Mouse (Mus musculus) G1E (cell line): ENCODE measurements around the gene Oxld1. TPM values are rescaled to one million over a fixed set of nuclear protein-coding genes. Genes with fewer than 3 reads are reported as not detected.
A peak's percentile ranks its signal among the peaks of the same experiment; 100 is the strongest.

Experiments used
- ATAC-seq: 2 replicates; pipeline ENCODE4 v1.8.0; 2016; ENCODE audit warnings: mild to moderate bottlenecking; ENCODE audit not compliant: insufficient number of reproducible peaks, poor library complexity, low FRiP score, severe bottlenecking; ENCODE audit errors: extremely low read depth
- DNase-seq: peaks from one replicate; pipeline ENCODE4 v3.0.0; 2012; ENCODE audit warnings: low spot score
- H3K27me3 ChIP-seq: 2 replicates; pipeline ENCODE4 v1.6.1; 2012; ENCODE audit warnings: mild to moderate bottlenecking, low read length, inconsistent platforms; ENCODE audit not compliant: insufficient read depth
- H3K36me3 ChIP-seq: replicated peaks from 2 replicates; pipeline ENCODE3; 2012; ENCODE audit warnings: mild to moderate bottlenecking, inconsistent platforms
- H3K4me1 ChIP-seq: 2 replicates; pipeline ENCODE4 v1.6.1; 2012; ENCODE audit warnings: low read depth, low read length, inconsistent platforms, mixed read lengths; ENCODE audit not compliant: insufficient read depth
- H3K4me3 ChIP-seq: 2 replicates; pipeline ENCODE4 v1.5.1; 2012; ENCODE audit warnings: low read depth, mild to moderate bottlenecking, inconsistent platforms, low read length, moderate library complexity, mixed read lengths
- H3K9me3 ChIP-seq: replicated peaks from 2 replicates; pipeline ENCODE4 v1.6.1; 2012; ENCODE audit warnings: inconsistent platforms
- CTCF ChIP-seq: IDR thresholded peaks from 2 replicates; pipeline ENCODE4 v1.5.1; 2012; ENCODE audit warnings: low read depth, low read length, inconsistent platforms, mixed read lengths
- GATA1 ChIP-seq: IDR thresholded peaks from 2 replicates; pipeline ENCODE4 v1.6.1; 2012; ENCODE audit warnings: borderline replicate concordance, low read length, inconsistent platforms, mixed read lengths
- GATA2 ChIP-seq: IDR thresholded peaks from 2 replicates; pipeline ENCODE4 v1.6.1; 2012; ENCODE audit warnings: low read depth, low read length, inconsistent platforms, borderline replicate concordance
- POLR2AphosphoS5 ChIP-seq: IDR thresholded peaks from 2 replicates; pipeline ENCODE4 v1.6.1; 2012; ENCODE audit warnings: low read depth, low read length, inconsistent platforms; ENCODE audit not compliant: insufficient replicate concordance
- TAL1 ChIP-seq: conservative IDR thresholded peaks from 2 replicates; pipeline ENCODE4 v1.6.1; 2012; ENCODE audit warnings: low read depth, low read length, inconsistent platforms, mixed read lengths
- polyA plus RNA-seq: library from polyadenylated mRNA; stranded (reverse); fragments of >175 nt; gene quantifications from 2 replicates; pipeline ENCODE4 v1.2.3, GENCODE M21; 2012
- total RNA-seq, 2 experiments: library from RNA; stranded (forward) in 1 of 2; stranded (reverse) in 1 of 2; fragments of 200-1000 nt in 1 of 2; fragments of >200 nt in 1 of 2; fragmentation: Nextera tagmentation in 1 of 2; gene quantifications; 2 replicates each; pipeline ENCODE4 v1.2.3; 2014 to 2017

Gene Oxld1
- total and polyA plus RNA-seq, 3 experiments, result 17.1 to 25.6 (median 17.4) TPM

GRCm38 (mm10) chr11:120499894-120500293 lies 42.0 kb upstream of the Oxld1 start:
- TF ChIP-seq CTCF (no peak), TAL1 (no peak), GATA2 (no peak), GATA1 (no peak), POLR2AphosphoS5 (no peak)
- Histone ChIP-seq H3K27me3 (peaks cover 21% of the 10 kb centered on the region), H3K9me3 (no peaks in the 10 kb centered on the region), H3K4me1 (peaks cover 14% of the 10 kb centered on the region), H3K4me3 (no peak overlapping the region), H3K36me3 (peaks cover 51% of the 10 kb centered on the region)
- DNase-seq, result no peak
- ATAC-seq, result no peak

DNA sequence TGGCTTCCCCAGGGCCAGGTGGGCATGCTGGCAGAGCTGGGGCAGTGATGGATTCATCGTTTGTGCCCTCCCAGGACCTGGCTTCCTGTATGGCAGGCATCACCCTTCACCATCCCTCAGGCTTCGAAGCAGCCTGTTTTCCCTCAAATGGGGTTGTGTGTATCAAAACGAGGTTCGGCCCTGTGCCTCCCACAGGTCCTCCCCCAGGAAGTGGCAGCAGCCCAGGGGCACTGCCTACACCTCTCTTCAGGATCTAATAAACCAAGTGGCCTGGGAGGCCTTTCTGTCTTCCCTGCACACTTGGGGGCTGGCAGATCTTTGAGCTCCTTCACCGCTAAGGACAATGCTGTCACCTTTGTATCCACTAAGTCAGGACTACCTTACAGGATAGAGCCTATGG lies 41.0 kb upstream of the Oxld1 start:
- no peak for ATAC-seq

DNA sequence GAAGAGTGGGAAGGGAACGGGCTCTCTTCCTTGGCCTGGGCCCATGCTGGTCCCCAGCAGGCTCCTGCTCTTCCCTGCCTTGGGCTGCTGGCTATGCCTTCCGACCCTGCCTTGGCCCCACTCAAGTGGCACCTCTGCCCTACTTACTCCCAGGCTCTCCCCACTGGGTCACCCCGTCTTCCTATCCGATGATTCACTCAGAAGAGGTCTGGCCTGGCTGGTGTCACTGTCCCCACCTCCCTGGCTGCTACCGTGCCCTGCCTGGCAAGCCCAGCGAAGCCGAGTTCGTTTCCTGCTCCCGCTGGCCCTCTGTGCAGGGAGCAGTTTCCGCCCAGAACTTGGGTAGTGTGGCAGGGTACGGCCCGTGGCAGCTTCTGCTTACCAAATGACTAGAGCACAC lies 40.4 kb upstream of the Oxld1 start:
- H3K4me3 ChIP-seq, result no peak overlapping the region
- no peak for DNase-seq
- peaks cover 26% of the 10 kb centered on the region for H3K4me1 ChIP-seq
- peaks cover 68% of the 10 kb centered on the region for H3K36me3 ChIP-seq
- no peaks in the 10 kb centered on the region for H3K9me3 ChIP-seq
- ATAC-seq, result no peak
- peaks cover 13% of the 10 kb centered on the region; the same call in 1 of the 2 replicates for H3K27me3 ChIP-seq
- TF ChIP-seq GATA2, result no peak
- no peak for TF ChIP-seq POLR2AphosphoS5
- TF ChIP-seq CTCF, result no peak
- TF ChIP-seq TAL1, result no peak
- no peak for TF ChIP-seq GATA1

More for the DNA sequence above, 41.0 kb upstream of the Oxld1 start:
- H3K27me3 ChIP-seq, result peaks cover 18% of the 10 kb centered on the region; the same call in 1 of the 2 replicates
- peaks cover 61% of the 10 kb centered on the region for H3K36me3 ChIP-seq
- H3K9me3 ChIP-seq, result no peaks in the 10 kb centered on the region
- TF ChIP-seq TAL1 (no peak), GATA1 (no peak), CTCF (no peak), GATA2 (no peak), POLR2AphosphoS5 (no peak)
- DNase-seq, result no peak
- peaks cover 19% of the 10 kb centered on the region for H3K4me1 ChIP-seq
- no peak overlapping the region for H3K4me3 ChIP-seq

DNA sequence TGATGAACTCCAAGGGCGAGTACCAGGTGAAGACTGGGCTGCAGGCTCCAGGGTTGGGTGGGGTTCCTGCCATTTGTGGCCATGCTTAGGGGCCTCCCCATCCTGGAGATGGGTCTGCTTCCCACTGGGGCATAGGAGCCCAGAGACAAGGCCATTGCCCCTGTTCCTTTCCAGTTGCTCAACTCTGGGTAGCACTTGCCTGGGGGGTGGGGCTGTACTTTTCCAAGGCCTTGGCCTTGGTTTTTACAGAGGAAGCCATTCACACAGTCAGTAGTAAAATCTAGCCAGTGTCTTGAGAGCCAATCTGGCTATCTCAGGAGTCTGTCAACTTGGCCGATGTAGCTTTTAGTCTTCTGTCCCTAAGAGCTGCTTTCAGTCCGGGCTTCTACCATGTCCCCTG lies 39.6 kb upstream of the Oxld1 start:
- H3K36me3 ChIP-seq, result peaks cover 72% of the 10 kb centered on the region

DNA sequence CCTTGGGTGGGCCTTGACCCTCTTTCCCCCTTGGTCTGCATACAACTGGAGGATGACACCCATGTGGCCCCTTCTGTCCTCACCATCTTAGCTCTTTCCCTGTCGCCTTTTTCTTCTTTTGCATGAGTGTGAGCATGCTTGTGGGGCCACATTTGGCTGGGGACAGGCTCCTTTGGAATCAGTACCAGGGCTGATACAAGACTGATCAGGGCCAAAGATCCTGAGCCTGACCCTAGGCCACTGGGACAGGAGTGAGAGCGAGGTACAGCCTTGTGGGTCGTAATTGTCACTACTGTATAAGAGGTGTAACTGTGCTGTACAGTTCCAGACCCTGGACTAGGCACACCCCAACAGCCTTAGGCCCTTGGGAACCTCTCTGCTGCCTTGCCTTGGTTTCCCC lies 36.0 kb upstream of the Oxld1 start:
- ATAC-seq (no peak), DNase-seq (no peak)
- no peak overlapping the region for H3K4me3 ChIP-seq
- TF ChIP-seq GATA2 (no peak), TAL1 (no peak)
- H3K36me3 ChIP-seq, result peaks cover 84% of the 10 kb centered on the region
- H3K9me3 ChIP-seq, result no peaks in the 10 kb centered on the region
- H3K27me3 ChIP-seq, result no peaks in the 10 kb centered on the region
- H3K4me1 ChIP-seq, result peaks cover 53% of the 10 kb centered on the region

More for the DNA sequence above, 39.6 kb upstream of the Oxld1 start:
- Histone ChIP-seq H3K9me3 (no peaks in the 10 kb centered on the region), H3K27me3 (peaks cover 8% of the 10 kb centered on the region; the same call in 1 of the 2 replicates), H3K4me1 (peaks cover 33% of the 10 kb centered on the region), H3K4me3 (no peak overlapping the region)
- no peak for DNase-seq
- ATAC-seq, result no peak
- TF ChIP-seq GATA1, result no peak
- TF ChIP-seq POLR2AphosphoS5, result no peak
- TF ChIP-seq CTCF, result no peak
- no peak for TF ChIP-seq GATA2
- no peak for TF ChIP-seq TAL1

- ATAC-seq (no peak), DNase-seq (no peak)
- no peaks in the 10 kb centered on the region for H3K27me3 ChIP-seq
- H3K4me3 ChIP-seq, result peak overlapping the region; percentile 88; the same call in 1 of the 2 replicates
- no peak for TF ChIP-seq GATA2
- TF ChIP-seq POLR2AphosphoS5, result no peak
- no peak for TF ChIP-seq GATA1
- no peak for TF ChIP-seq TAL1
- TF ChIP-seq CTCF, result no peak
- peaks cover 58% of the 10 kb centered on the region for H3K4me1 ChIP-seq
- H3K9me3 ChIP-seq, result no peaks in the 10 kb centered on the region
- peaks cover 84% of the 10 kb centered on the region for H3K36me3 ChIP-seq
Measured at GRCm38 (mm10) chr11:120493351-120493750, 35.5 kb upstream of the Oxld1 start.

DNA sequence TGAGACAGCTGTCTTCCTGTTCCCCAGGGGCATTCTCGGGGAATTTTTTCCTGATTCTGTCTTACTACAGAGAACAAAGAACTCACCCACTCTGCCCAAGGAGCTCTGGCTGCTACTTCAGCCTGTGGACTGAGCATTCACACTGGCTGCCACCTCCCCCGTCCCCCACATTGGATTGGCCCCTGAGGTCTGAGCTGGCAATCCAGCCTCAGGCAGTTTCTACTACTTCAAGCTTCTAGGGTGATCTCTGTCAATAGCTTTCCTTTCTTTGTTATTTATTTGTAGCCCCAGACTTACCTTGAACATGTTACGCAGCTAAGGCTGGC lies 35.0 kb upstream of the Oxld1 start:
- ATAC-seq (no peak), DNase-seq (no peak)
- no peak for TF ChIP-seq GATA2
- no peak for TF ChIP-seq POLR2AphosphoS5
- TF ChIP-seq TAL1, result no peak
- TF ChIP-seq GATA1, result no peak
- TF ChIP-seq CTCF, result no peak
- peaks cover 63% of the 10 kb centered on the region for H3K4me1 ChIP-seq
- H3K27me3 ChIP-seq, result no peaks in the 10 kb centered on the region
- peak overlapping the region; percentile 88; the same call in 1 of the 2 replicates for H3K4me3 ChIP-seq
- H3K36me3 ChIP-seq, result peaks cover 84% of the 10 kb centered on the region
- H3K9me3 ChIP-seq, result no peaks in the 10 kb centered on the region
